Mouse (Mus musculus) MEL-GATA-1-ER (cell line): Measurements from ENCODE around the gene Maml3.

Experiments used
- DNase-seq: peaks from one replicate; pipeline ENCODE4 v3.0.0-alpha.2; 2012; ENCODE audit warnings: low read depth; ENCODE audit errors: extremely low read depth

The Maml3 gene

DNA sequence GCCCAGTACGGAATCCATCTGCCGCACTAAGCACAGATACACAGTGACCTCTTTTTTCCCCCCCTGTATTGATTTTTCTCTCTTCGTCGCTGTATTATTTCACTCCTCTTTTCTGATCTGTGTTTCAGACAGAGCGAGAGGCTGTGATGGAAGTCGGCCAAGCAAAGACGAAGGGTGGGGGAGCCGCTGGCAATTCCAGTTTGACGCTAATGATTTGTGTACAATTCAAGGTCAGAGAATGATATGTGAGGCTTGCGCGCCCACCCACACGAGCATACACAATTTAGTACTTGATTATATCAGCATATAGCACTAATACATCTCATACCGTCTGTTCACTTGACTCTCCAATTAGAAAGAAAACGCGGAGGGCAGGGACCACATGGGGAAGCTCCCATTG is 271.9 kb downstream of the Maml3 start:
- DNase-seq, result no peak

DNA sequence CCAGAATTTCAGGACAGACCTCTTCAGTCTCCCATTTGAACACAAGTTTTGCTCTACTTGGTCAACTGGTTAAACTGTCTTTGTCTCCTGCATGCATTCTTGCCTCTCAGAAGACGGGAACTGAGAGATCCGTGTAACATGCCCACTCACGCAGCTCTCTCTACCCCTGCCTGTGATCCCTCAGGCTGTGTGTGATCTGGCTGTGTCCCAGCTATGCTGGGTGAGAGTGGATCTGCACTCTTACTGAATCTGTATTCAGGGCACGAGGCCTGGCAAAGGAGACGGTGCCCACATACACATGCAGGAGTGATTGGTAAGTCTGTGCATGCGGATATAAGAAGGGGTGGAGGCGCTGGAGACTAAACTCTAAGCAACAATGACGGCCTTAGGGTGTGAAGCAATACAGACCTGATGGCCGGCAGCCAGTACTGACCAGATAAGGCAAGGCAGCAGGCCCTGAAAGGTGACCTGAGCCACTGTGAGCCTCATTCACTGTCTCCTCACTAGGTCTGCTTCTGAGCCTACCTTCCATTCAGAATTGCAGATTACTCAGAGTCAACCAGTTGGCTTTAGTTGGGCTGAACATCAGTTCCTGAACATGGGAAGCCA is 274.0 kb downstream of the Maml3 start:
- no peak for DNase-seq

DNA sequence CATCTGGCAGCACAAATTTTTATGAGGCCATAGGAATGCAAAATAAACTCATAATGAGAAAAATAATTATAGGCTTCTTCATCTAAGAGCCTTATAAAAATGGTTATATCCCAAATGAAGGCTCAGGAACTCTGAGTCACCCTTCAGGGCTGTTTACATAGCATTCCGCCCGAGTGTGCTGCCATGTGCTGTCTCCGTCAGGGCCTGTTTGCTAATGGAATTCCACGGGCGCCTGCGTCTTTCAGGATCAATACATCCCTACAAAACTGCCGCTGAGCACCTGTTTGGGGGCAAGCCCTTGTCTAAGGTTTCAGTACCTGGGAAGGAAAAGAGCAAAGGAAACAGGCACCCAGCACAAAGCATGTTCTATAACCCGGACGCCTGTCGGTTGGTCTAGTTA is 279.3 kb downstream of the Maml3 start:
- no peak for DNase-seq

GRCm38 (mm10) chr3:51824506-51824905 is 280.4 kb downstream of the Maml3 start:
- DNase-seq, result no peak

- no peak for DNase-seq
Observed at GRCm38 (mm10) chr3:51821551-51821950, 283.3 kb downstream of the Maml3 start.

GRCm38 (mm10) chr3:51819109-51819508 is 285.8 kb downstream of the Maml3 start:
- no peak for DNase-seq

GRCm38 (mm10) chr3:51817919-51818318 is 287.0 kb downstream of the Maml3 start:
- DNase-seq, result no peak

- no peak for DNase-seq
Observed at GRCm38 (mm10) chr3:51817329-51817728, 287.5 kb downstream of the Maml3 start.

- DNase-seq, result no peak
Observed at GRCm38 (mm10) chr3:51816517-51817285, 288.2 kb downstream of the Maml3 start.

DNA sequence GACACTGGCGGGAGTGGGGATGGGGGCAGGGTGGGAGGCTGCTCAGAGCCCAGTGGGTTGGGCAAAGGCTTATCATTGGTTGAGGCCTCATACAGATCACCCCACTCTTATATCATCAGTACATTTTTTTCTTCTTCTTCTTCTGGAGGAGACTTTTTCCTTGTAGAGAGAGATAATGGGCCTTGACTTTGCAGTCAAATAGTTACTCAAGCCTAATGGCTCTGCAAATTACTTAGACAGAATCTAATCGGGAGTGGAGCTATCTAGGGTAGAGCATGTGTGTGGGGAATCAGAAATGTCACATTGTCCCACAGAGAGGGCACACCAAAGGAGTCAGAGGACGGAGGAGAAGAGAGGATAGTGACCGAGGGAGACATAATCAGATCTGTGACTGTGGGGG is 290.8 kb downstream of the Maml3 start:
- DNase-seq, result no peak

GRCm38 (mm10) chr3:51813186-51813585 is 291.7 kb downstream of the Maml3 start:
- no peak for DNase-seq

DNA sequence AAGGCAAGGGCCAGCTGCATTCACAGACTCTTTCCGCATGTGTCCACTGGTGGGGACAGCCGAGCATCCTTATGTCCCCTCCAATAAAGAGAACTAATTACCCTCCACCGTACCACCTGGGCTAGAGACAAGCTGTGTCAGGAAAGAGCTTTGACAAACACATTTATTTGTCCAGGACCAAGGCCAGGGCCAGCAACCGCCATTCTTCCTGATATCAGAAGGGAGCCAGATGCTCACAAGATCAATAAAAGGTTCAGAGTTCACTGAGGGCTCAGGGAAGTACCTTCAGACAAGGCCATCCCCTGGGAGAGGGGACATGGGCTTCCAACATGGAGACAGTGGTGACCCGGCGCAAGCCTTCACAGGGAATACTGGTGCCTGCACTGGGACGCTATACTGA is 294.1 kb downstream of the Maml3 start:
- DNase-seq, result no peak

DNA sequence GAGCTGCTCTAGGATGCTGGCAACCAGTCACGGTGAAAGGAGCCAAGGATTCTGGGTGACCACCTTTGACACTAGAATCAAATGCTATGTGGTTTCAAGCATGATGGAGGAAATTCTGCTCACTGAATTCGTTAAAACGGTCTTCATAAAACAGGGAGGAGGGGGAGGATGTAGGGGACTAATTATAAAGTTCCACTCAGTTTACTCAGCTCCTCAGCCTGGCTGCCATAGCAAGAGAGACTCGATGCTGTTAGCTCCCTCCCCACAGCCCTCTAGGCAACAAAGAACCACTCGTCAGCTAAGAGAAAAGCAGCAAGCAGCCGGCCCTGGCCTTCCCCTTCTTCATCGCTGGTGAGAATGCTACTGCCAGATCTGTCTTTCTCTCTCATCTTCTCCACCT is 295.1 kb downstream of the Maml3 start:
- DNase-seq, result no peak

DNA sequence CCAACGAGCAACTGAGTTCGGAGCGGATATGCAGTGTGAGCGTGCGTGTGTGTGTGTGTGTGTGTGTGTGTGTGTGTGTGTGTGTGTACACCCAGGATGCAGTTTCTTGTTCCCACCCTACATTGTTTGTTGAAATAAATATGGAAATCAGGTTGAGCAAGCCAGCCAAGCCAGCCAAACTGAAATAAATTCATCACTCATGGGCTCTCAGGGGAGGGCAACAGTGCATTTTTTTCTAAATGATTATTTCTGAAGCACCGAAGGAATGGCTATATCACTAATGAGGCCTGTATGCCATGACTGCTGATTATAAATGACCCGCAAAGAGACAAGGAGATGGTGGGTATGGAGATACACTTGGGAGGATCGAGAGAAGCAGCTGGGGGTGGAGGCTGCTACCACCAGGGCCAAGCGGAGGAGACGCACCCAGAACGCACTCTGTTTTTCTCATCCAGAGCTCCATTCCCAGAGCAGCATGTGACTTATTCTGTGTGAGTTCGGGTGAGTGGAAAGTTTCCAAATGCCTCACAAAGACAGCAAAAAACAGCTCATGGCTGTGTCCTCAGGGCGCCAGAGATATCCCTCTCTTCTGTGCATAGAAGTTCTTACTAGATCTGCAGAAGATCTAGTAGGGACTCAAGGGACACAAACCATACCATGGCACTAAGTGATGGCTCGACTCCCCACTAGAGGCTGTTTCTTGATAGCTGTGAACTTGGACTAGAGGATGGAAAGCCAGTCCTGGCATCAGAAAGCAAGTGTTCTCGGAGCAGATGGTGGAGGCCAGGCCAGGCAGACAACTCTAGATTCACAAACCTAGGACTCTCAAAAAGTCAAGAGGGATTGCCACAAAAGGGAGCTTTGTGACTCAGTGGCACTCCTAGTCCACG is 296.6 kb downstream of the Maml3 start:
- DNase-seq, result no peak

- DNase-seq, result no peak
Observed at GRCm38 (mm10) chr3:51805488-51806318, 299.2 kb downstream of the Maml3 start.

DNA sequence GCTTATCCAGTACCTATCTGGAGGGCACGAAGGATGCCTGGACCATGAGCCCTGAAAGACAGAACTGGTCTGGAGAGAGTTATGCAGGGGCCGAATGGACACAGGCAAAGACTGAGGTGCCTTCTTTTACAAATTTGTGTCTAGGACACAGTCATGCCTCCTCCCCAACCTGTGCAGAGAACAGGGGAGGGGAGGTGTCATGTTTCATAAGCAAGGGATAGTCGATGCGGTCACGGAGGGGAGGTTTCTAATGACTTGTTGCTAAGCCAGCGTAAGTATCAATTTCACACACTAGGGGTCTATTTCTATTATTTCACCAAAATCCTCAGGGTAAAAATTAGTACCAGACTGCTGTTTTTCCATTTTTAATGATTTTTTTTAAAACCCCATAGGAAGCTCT is 301.0 kb downstream of the Maml3 start:
- DNase-seq, result no peak

GRCm38 (mm10) chr3:51799650-51800049 is 305.2 kb downstream of the Maml3 start:
- DNase-seq, result no peak

GRCm38 (mm10) chr3:51796838-51797237 is 308.0 kb downstream of the Maml3 start:
- DNase-seq, result no peak

DNA sequence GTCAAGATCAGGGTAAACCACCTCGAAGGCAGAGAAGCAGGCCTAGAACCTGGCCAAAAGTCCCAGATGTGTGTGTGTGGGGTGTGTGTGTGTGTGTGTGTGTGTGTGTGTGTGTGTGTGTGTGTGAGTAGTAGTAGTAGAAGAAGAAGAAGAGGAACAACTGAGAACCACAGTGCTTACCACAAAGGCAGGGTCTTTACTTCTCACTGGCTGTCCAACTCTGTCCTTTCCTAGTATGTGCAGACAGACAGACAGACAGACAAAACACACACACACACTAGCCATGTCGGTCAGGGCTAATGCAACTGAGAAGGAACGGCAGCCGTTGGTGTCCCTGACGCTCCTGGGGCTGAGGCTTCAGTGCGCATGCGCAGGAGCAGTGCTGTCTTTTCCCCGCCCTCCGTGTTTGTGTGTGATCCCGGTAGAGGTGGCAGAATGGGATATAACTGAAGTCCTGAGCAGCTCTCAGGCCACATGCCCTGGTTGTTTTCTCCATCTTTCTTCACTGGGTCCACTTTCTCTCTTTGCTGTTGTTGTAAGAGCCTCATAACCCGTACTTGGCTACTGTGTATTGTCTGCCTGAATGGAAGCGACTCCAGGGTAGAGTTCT is 308.6 kb downstream of the Maml3 start:
- DNase-seq, result no peak

DNA sequence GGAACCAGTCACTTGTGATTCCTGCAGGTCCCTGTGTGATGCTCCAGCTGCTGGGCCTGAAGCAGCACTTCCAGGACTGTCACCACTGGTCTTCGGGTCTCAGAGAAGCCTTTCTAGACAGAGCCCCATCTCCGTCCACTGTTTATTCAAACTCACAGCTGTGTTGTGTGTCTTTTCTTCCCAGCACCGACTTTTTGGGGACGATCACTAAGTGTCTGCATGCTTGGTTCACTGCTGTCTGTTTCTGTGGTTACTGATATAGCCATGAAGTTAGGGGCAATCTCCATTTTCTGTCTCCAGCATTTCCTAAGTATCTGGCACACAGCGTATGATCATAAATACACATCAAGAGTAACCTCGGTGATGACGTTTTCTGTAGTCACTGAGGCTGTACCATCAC is 313.3 kb downstream of the Maml3 start:
- no peak for DNase-seq

- no peak for DNase-seq
Observed at GRCm38 (mm10) chr3:51789389-51789904, 315.4 kb downstream of the Maml3 start.
